Mouse (Mus musculus): ENCODE data around the gene Taf4.

The Taf4 gene

DNA sequence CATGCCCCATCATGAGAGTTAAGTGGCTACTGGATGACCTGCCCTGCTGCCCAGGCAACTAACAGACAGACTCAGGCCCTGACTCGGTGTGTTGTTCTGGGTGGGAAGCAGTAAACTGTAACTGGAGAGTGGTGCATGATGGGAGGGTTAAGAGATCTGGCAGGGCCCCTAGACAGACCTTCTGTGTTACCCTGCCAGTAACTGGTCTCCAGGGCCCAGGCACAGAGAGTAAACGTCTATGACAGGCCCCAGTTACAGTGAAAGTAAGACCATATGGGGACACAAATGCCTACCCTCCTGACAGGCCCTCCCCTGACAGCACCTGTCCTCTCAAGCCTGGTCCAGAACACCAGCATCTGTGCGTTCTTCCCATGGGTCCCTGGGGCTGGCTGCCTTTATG, 113.8 kb downstream of the Taf4 start:
- DNase-seq (ENCODE audit: low read depth, low spot score), result no peak

Data from ES-CJ7 (cell line).